Mouse (Mus musculus) limb, embryonic 11.5 days (tissue): Measurements from ENCODE around the gene Siglech. TPM values are rescaled to one million over a fixed set of nuclear protein-coding genes. Genes with fewer than 3 reads are reported as not detected.

Experiments used
- ATAC-seq: fragments of 200-750 bp; cut with Nextera tagmentation; 2 replicates; pipeline ENCODE4 v1.8.0; 2017; ENCODE audit warnings: low read depth; ENCODE audit not compliant: insufficient number of reproducible peaks, low FRiP score, low TSS enrichment
- DNase-seq: peaks from one replicate; pipeline ENCODE4 v3.0.0-alpha.2; 2015; ENCODE audit warnings: low spot score
- H3K27ac ChIP-seq: fragments of 300-500 bp; sonication (generic); replicated peaks from 2 replicates; pipeline ENCODE4 v1.5.1; 2014; ENCODE audit warnings: low read depth, mild to moderate bottlenecking, low read length
- H3K27me3 ChIP-seq: fragments of 300-500 bp; sonication (generic); 2 replicates; pipeline ENCODE4 v1.6.1; 2014; ENCODE audit warnings: mild to moderate bottlenecking, low read length, mixed read lengths; ENCODE audit not compliant: control insufficient read depth, insufficient read depth
- H3K36me3 ChIP-seq: fragments of 300-500 bp; sonication (generic); 2 replicates; pipeline ENCODE4 v1.6.1; 2014; ENCODE audit warnings: mild to moderate bottlenecking, low read length, moderate library complexity, mixed read lengths; ENCODE audit not compliant: control insufficient read depth, insufficient read depth
- H3K4me1 ChIP-seq: fragments of 300-500 bp; sonication (generic); 2 replicates; pipeline ENCODE4 v1.6.1; 2014; ENCODE audit warnings: low read length, mixed read lengths; ENCODE audit not compliant: control insufficient read depth, insufficient read depth
- H3K4me2 ChIP-seq: fragments of 300-500 bp; sonication (generic); 2 replicates; pipeline ENCODE4 v1.6.1; 2014; ENCODE audit warnings: low read depth, mild to moderate bottlenecking, moderate library complexity; ENCODE audit not compliant: severe bottlenecking
- H3K4me3 ChIP-seq: fragments of 300-500 bp; sonication (generic); 2 replicates; pipeline ENCODE4 v1.5.1; 2014; ENCODE audit warnings: low read depth, low read length
- H3K9ac ChIP-seq: fragments of 300-500 bp; sonication (generic); 2 replicates; pipeline ENCODE4 v1.6.1; 2014; ENCODE audit warnings: mild to moderate bottlenecking, low read length
- H3K9me3 ChIP-seq: fragments of 300-500 bp; sonication (generic); 2 replicates; pipeline ENCODE4 v1.6.1; 2016; ENCODE audit warnings: low read length; ENCODE audit not compliant: control insufficient read depth
- WGBS: fragments of 180-500 bp; shearing (Covaris S2); extraction: QIAGEN DNeasy Blood & Tissue Kit; methylation state at CpG from one replicate; pipeline ENCODE4 v1.1.7; 2014; 5-methylcytosine and 5-hydroxymethylcytosine counted together
- polyA plus RNA-seq: library from polyadenylated mRNA; unstranded; fragments of >200 nt; fragmentation: Nextera tagmentation; extraction: Ambion mirVana; gene quantifications from 2 replicates; pipeline ENCODE4 v1.2.1, GENCODE M21; 2014

The Siglech gene
- polyA plus RNA-seq = 0.18 and 0.51 TPM in 2 replicates

DNA sequence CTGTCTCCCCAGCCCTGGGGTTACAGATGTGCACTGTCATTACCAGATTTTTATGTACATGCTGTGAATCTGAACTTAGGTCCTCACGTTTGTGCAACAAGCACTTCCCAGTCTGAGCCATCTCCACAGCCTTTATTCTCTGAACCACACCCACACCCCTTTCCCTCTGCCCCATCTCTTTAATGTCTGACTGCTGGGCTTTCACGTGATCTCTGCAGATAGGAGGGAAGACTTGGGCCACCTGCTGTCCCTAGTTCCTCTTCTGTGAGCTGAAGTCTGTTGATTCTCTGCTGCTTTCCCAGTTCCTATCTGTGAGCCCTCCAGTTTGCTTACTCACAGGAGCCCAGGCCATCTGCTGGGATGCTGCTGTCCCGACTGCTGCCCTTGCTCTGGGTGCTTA lies at the start of gene Siglech:
Siglech (plus strand) TSS at position 253 of the 400 bp plus-strand sequence.
- no peaks in the 10 kb centered on the region for H3K27me3 ChIP-seq

DNA sequence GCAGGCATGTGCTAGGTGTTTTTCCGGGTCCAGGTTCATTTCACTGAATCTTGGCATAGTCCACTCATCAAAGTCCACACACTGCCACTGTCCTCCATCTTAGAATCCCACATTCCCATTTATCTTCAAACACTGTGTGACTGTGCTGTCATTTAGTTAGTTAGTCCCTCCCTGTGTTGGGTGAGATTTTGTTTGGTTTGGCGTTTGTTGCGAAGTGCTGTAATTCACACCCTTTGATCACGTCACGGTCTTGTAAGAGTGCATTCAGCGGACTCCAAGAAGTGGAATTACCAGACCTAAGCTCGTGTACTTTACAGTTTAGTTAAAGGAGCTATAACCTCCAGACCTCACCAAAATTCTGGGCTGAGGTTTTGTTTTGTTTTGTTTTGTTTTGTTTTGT lies 45.3 kb upstream of the Siglech start:
- Histone ChIP-seq H3K36me3 (no peaks in the 10 kb centered on the region), H3K9me3 (no peaks in the 10 kb centered on the region), H3K9ac (no peak overlapping the region), H3K27ac (no peak overlapping the region), H3K27me3 (no peaks in the 10 kb centered on the region), H3K4me3 (no peak overlapping the region), H3K4me2 (no peak overlapping the region), H3K4me1 (no peaks in the 10 kb centered on the region)
- DNase-seq (no peak), ATAC-seq (no peak)
- 64% methylated on average over 7 of the region's 7 CpGs for WGBS

More for the DNA sequence above, at the start of gene Siglech:
- DNase-seq (no peak), ATAC-seq (no peak)
- H3K4me1 ChIP-seq = no peaks in the 10 kb centered on the region
- H3K4me3 ChIP-seq = no peak within 1 kb of the TSS
- H3K4me2 ChIP-seq = no peak within 1 kb of the TSS
- H3K36me3 ChIP-seq = no peaks in the 10 kb centered on the region
- 48% methylated on average over 3 of the region's 3 CpGs for WGBS
- no peak within 1 kb of the TSS for H3K9ac ChIP-seq
- no peaks in the 10 kb centered on the region for H3K9me3 ChIP-seq
- no peak within 1 kb of the TSS for H3K27ac ChIP-seq

DNA sequence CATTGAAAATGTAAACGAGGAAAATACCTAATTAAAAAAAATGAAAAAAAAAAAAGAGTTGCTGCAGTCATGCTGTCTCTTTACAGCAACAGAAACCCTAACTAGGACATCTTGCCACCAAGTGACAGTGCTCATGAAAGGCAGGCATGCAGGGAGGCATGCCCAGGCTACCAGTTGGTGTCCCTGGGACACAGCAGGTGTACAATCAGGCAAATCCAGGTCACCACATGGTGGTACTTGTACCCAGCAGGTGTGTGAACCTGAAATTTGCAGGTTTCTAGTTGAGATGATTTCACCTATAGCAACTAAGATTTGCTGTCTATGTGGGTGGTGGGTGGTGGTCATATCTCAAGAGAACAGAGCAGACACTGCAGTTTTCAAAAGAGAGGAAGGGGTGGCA lies 39.1 kb upstream of the Siglech start:
- ATAC-seq (no peak), DNase-seq (no peak)
- no peaks in the 10 kb centered on the region for H3K27me3 ChIP-seq
- H3K4me1 ChIP-seq = no peaks in the 10 kb centered on the region
- no peak overlapping the region for H3K9ac ChIP-seq
- no peaks in the 10 kb centered on the region for H3K9me3 ChIP-seq
- H3K4me3 ChIP-seq = no peak overlapping the region
- H3K36me3 ChIP-seq = no peaks in the 10 kb centered on the region
- no peak overlapping the region for H3K27ac ChIP-seq
- 46% methylated on average over 1 of the region's 1 CpGs for WGBS
- H3K4me2 ChIP-seq = no peak overlapping the region

DNA sequence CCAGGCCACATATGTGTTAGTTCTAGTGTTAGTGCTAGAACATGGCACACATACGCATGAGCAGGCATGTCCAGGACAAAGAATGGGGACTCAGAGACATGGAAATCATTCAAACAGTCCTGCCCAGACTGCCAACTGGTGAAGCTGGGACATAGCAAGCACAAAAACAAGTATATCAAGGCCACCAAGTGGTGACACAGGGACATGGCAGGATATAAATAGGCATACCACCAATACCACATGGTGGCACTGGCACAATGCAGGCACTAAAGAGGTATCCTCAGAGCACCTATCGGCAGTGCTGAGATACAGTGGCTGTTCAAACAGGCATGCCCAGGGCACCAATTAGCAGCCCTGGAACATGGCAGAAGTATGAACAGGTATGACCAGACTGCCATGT lies 33.5 kb upstream of the Siglech start:
- Histone ChIP-seq H3K4me3 (no peak overlapping the region), H3K9ac (no peak overlapping the region), H3K4me2 (no peak overlapping the region), H3K27me3 (no peaks in the 10 kb centered on the region), H3K36me3 (no peaks in the 10 kb centered on the region), H3K27ac (no peak overlapping the region), H3K9me3 (no peaks in the 10 kb centered on the region), H3K4me1 (no peaks in the 10 kb centered on the region)
- ATAC-seq (no peak), DNase-seq (no peak)
- WGBS = 89% methylated on average over 2 of the region's 2 CpGs

DNA sequence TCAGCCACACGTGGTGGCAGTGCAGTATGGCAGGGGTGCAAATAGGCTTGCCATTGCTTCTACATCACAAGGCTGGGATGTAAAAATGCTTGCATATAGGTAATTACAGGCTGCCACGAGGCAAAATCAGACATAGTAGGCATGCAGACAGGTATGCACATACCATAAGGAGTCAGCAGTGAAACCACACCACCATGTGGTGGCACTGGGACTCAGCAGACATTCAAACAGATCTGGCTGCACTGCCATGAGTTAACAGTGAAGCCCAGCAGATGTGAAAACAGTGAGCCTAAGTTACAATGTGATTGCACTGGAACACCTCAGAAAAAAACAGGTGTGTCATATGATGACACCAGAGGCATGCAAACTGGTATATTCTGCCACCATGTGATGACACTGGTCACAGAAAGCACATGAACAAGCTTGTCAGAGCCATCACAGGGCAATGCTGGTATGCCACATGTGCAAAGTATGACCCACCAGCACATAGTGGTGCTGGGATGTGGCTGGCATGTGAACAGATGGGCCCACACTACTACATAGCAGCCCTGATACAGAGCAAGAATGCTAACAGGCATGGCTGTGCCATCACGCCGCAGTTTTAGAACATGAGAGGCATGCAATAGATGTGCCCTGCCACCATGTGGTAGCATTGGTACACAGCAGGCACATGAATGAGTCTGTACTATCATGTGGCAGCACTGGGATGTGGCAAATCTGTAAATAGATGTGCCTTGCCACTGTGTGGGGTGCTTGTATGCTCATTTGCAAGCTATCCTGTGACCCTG lies 30.7 kb upstream of the Siglech start:
- Histone ChIP-seq H3K4me1 (no peaks in the 10 kb centered on the region), H3K4me3 (no peak overlapping the region), H3K4me2 (no peak overlapping the region), H3K27me3 (no peaks in the 10 kb centered on the region), H3K9me3 (no peaks in the 10 kb centered on the region), H3K9ac (no peak overlapping the region), H3K36me3 (no peaks in the 10 kb centered on the region), H3K27ac (no peak overlapping the region)
- ATAC-seq = no peak
- DNase-seq = peak; percentile 40
- 47% methylated on average over 4 of the region's 4 CpGs for WGBS

DNA sequence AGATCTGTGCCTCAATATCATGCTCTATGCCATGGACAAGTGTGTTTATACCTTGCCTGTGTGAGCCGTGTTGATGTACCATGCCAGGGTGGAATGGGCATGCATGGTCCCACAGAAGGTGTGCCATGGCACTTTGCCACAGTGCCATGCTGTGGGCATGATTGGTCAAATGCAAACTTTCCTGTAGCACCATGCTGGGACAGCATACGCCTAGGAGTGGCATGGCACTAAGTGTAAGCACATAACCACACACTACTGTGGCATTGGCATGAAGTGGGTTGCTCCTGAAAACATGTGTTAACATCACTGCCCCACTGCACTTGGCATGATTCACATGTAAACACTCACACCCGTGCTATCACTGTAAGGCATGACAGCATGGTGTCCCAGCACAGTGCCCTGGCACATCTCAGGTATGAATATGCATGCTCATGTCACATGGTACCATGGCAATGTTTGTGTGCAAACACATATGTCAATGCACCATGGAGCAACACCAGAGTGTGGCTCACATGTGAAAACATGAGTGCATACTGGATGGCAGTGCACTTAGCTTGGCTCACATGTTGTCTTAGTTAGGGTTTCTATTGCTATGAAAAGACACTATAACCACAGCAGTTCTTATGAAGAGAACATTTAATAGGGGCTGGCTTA lies 24.2 kb upstream of the Siglech start:
- DNase-seq = no peak
- ATAC-seq = no peak
- Histone ChIP-seq H3K27me3 (no peaks in the 10 kb centered on the region), H3K9me3 (no peaks in the 10 kb centered on the region), H3K9ac (no peak overlapping the region), H3K27ac (no peak overlapping the region), H3K4me1 (no peaks in the 10 kb centered on the region), H3K4me2 (no peak overlapping the region), H3K4me3 (no peak overlapping the region), H3K36me3 (no peaks in the 10 kb centered on the region)
- WGBS = 88% methylated on average over 3 of the region's 3 CpGs

DNA sequence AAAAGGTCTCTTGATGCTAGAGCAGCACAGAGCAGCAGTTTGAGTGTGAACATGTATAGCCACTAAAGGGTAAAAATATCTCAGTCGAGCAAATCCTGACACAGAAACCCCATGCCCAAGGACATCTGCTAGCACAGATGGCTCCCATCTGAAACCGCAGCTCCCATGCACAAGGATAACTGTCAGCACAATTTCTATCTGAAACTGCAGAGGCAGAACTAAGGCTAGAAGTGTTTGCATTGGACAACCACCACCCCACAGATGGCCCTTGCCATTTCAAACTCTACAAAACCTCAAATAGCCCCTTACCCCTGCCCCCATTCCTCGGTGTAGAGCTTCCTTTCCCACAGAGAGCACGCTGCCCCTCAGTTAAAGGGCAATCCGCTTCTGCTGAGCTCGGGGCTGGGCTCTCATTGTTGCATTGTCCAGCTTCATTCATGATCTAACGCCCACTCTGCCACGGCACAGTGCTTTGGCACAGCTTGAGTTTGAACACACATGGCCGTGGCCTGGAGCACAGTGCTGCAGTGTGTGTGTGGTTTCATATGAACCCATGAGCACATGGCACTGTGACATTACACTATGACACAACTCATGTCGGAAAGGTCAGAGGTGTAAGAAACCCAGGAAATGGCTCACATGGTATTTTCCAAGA lies 23.3 kb upstream of the Siglech start:
- DNase-seq (no peak), ATAC-seq (no peak)
- WGBS = 82% methylated on average over 10 of the region's 10 CpGs

DNA sequence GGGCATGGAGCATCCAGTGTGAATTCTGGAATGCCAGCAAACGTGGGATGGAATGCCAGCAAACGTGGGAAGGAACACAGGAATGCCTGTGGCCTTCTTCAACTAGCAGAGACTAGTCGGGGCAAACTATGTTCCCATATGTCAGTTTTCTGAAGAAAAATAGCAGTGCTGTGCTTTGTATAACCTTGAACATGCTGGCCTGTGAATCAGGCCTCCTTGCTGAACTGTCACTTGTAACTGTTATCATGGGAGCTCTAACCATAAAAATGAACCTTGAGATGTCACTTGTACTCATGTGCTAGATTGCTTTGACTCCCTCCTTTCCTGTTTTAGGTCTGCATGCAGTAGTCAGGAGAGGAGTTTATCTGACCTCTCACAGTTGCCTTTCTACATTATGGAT lies 17.1 kb upstream of the Siglech start:
- no peaks in the 10 kb centered on the region for H3K27me3 ChIP-seq
- 75% methylated on average over 3 of the region's 3 CpGs for WGBS
- H3K4me2 ChIP-seq = no peak overlapping the region
- no peak for DNase-seq
- no peak overlapping the region for H3K4me3 ChIP-seq
- H3K36me3 ChIP-seq = no peaks in the 10 kb centered on the region
- no peaks in the 10 kb centered on the region for H3K9me3 ChIP-seq
- H3K9ac ChIP-seq = no peak overlapping the region
- ATAC-seq = no peak
- H3K27ac ChIP-seq = no peak overlapping the region
- no peaks in the 10 kb centered on the region for H3K4me1 ChIP-seq

More for the DNA sequence above, 23.3 kb upstream of the Siglech start:
- no peaks in the 10 kb centered on the region for H3K27me3 ChIP-seq
- no peak overlapping the region for H3K4me3 ChIP-seq
- H3K4me1 ChIP-seq = no peaks in the 10 kb centered on the region
- H3K9me3 ChIP-seq = no peaks in the 10 kb centered on the region
- no peak overlapping the region for H3K4me2 ChIP-seq
- no peak overlapping the region for H3K9ac ChIP-seq
- no peak overlapping the region for H3K27ac ChIP-seq
- H3K36me3 ChIP-seq = no peaks in the 10 kb centered on the region
